Mouse (Mus musculus): ENCODE measurements around the gene Vamp2. TPM values are rescaled to one million over a fixed set of nuclear protein-coding genes. Genes with fewer than 3 reads are reported as not detected.

The Vamp2 gene
- polyA plus RNA-seq (2012; rRNA removed) (199 and 224 TPM in 2 replicates), polyA plus RNA-seq (2014; fragmentation: Nextera tagmentation; extraction: Ambion mirVana) (89.8 and 98.1 TPM in 2 replicates)

DNA sequence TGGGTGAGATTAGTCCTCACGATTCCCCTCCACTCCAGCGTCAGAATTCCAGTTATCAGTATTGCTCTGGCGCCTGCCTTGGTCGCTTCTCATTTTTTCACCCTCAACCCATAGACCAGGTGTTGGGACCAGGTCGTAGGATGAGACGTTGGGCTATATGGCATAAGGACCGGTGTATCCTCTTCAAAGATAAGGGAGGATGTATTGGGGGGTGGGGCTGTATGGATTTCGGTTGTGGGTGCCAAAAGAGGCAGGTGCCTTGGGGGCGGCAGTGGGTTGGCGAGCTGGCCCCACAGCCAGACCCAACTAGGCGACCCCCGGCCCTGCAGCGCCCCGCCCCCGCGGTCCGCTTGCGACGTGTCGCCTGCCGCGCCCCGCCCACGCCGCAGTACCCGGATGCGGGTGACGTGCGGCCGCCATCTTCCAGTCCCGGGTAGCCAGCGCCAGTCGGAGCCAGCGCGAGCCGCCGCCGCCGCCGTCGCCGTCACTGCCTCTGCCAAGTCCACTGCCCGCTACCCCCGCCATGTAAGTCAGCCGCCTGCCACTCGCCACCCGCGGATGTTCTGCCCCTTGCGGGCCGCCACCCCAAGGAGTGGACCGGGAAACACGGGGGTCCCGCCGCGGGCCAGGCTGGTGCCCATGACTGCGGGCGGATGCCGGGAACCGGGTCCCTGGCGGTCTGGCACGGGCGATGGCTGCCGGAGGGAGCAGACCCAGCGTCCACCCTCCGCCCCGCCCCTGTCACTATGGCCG lies at the start of gene Vamp2:
Gene Vamp2, plus strand, starts transcription at position 388 of the 753 bp plus-strand sequence.
- Histone ChIP-seq H3K4me2 (replicated peaks; ENCODE audit: low read depth, low read length, severe bottlenecking) (peak within 1 kb of the TSS; percentile 90), H3K27me3 (ENCODE audit: control insufficient read depth, insufficient read depth, low read length) (no peaks in the 10 kb centered on the region), H3K9ac (ENCODE audit: low read depth, low read length, severe bottlenecking) (peak within 1 kb of the TSS; percentile 99), H3K4me3 (replicated peaks; ENCODE audit: low read length) (peak within 1 kb of the TSS; percentile 99), H3K9me3 (ENCODE audit: control insufficient read depth, low read length) (no peaks in the 10 kb centered on the region), H3K27ac (replicated peaks; ENCODE audit: low read depth, low read length) (peak within 1 kb of the TSS; percentile 87), H3K4me1 (ENCODE audit: control insufficient read depth, insufficient read depth, low read length) (peaks cover 19% of the 10 kb centered on the region), H3K36me3 (ENCODE audit: control insufficient read depth, insufficient read depth, low read length) (peaks cover 35% of the 10 kb centered on the region)
- WGBS, result 1% methylated on average over 41 of the region's 67 CpGs
- 0 out of 2 replicates have a peak, but pooled peaks have one; percentile 8 for TF ChIP-seq POLR2A (IDR thresholded peaks at IDR 0.05; ENCODE audit: borderline replicate concordance, extremely low read depth, insufficient read depth, insufficient read length)
- DNase-seq (ENCODE audit: low spot score) (peak; percentile 86), ATAC-seq (ENCODE audit: low FRiP score, low read depth) (peak; percentile 90)

DNA sequence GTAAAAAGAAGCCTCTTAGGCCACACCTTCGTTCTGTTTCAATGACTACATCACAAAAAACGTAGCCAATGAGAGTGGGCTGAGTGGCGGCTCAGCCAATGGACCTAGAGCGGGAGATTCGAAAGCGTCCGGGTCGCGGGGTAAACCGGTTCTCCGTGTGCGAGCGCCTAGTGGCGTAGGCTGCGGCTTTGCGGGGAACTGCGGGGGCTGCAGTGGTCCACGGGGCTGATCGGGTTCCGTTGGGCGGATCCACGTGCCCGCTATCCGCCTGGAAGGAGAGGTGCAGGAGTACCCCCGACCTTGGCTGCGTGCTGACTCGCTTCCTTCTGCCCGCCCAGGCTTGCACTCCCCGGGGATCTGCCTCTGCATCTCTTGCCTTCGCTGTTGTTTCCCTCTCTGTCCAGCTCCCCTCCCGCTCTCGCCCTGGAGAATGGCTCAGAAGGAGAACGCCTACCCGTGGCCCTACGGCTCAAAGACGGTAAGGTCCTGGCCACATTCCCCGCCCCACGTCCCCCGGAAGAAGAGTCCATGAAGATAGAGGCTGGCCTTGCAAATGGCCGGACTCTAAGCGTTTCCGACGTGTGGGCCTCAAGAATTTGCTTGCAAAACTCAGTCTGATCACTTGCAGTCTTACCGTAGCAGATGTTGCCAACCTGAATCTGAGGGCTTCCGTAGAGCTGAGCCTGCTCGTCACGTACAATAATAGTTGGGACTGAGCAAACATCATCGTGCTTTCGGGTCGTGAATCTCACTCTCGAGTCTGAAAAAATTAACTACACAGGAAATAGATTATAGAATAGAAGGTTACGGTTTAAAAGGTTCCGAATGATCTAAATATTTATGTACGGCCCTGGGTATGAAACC lies 42.5 kb upstream of the Vamp2 start, which contains the start of gene Aurkb:
Gene Aurkb, plus strand, starts transcription at position 117 of the 864 bp plus-strand sequence.
- DNase-seq (ENCODE audit: low spot score), result peak; percentile 96
- no peak for TF ChIP-seq POLR2A (IDR thresholded peaks at IDR 0.05; ENCODE audit: borderline replicate concordance, extremely low read depth, insufficient read depth, insufficient read length)
- no peaks in the 10 kb centered on the region for H3K9me3 ChIP-seq (ENCODE audit: control insufficient read depth, low read length)
- peaks cover 14% of the 10 kb centered on the region; the same call in 1 of the 2 replicates for H3K4me1 ChIP-seq (ENCODE audit: control insufficient read depth, insufficient read depth, low read length)
- peak within 1 kb of the TSS; percentile 88 for H3K27ac ChIP-seq (replicated peaks; ENCODE audit: low read depth, low read length)
- peak within 1 kb of the TSS; percentile 81 for H3K4me2 ChIP-seq (replicated peaks; ENCODE audit: low read depth, low read length, severe bottlenecking)
- 1% methylated on average over 51 of the region's 54 CpGs for WGBS
- peak within 1 kb of the TSS; percentile 75 for H3K9ac ChIP-seq (ENCODE audit: low read depth, low read length, severe bottlenecking)
- peak; percentile 58 for ATAC-seq (ENCODE audit: low FRiP score, low read depth)
- H3K4me3 ChIP-seq (replicated peaks; ENCODE audit: low read length), result peak within 1 kb of the TSS; percentile 83
- no peaks in the 10 kb centered on the region for H3K27me3 ChIP-seq (ENCODE audit: control insufficient read depth, insufficient read depth, low read length)
- peaks cover 28% of the 10 kb centered on the region for H3K36me3 ChIP-seq (ENCODE audit: control insufficient read depth, insufficient read depth, low read length)

DNA sequence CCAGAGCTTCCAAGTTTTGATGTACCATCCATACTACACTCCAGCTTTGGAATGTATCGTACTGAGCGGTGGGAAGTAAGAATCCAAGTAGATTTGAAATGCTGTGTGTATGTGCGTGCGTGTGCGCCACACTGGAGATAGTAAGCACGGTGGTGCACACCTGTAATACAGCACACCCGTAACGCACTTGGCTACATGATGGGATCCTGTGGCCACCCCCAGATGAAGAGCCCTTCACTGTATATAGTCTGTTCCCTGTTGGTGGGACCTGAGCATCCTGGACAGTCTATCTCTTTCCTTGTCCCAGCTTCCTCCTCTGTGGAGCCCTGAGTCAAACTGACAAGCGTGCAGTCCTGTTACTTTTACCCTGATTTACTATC lies 41.9 kb upstream of the Vamp2 start:
- Histone ChIP-seq H3K9ac (ENCODE audit: low read depth, low read length, severe bottlenecking) (peak overlapping the region; percentile 75), H3K4me3 (replicated peaks; ENCODE audit: low read length) (peak overlapping the region; percentile 83), H3K4me2 (replicated peaks; ENCODE audit: low read depth, low read length, severe bottlenecking) (peak overlapping the region; percentile 81), H3K27me3 (ENCODE audit: control insufficient read depth, insufficient read depth, low read length) (no peaks in the 10 kb centered on the region), H3K36me3 (ENCODE audit: control insufficient read depth, insufficient read depth, low read length) (peaks cover 33% of the 10 kb centered on the region), H3K9me3 (ENCODE audit: control insufficient read depth, low read length) (no peaks in the 10 kb centered on the region), H3K4me1 (ENCODE audit: control insufficient read depth, insufficient read depth, low read length) (peaks cover 14% of the 10 kb centered on the region; the same call in 1 of the 2 replicates), H3K27ac (replicated peaks; ENCODE audit: low read depth, low read length) (no peak overlapping the region)
- DNase-seq (ENCODE audit: low spot score) (no peak), ATAC-seq (ENCODE audit: low FRiP score, low read depth) (no peak)
- WGBS, result 9% methylated on average over 9 of the region's 9 CpGs
- TF ChIP-seq POLR2A (IDR thresholded peaks at IDR 0.05; ENCODE audit: borderline replicate concordance, extremely low read depth, insufficient read depth, insufficient read length), result no peak

DNA sequence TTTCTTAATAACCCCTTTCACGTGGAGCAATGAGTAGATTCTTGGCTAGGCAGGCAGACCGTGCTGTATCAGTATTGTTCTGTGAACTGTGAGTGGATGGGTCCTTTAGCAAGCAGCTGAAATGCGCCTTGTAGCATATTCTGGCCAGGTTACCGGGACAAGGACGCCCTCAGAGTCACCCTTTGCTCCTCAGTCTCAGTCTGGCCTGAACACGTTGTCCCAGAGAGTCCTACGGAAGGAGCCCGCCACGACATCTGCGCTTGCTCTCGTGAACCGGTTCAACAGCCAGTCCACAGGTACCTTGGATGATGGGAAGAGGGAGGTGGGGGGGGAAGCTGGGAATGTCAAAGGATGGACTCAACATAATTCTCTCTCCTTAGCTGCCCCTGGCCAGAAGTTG lies 40.7 kb upstream of the Vamp2 start:
- Histone ChIP-seq H3K27ac (replicated peaks; ENCODE audit: low read depth, low read length) (no peak overlapping the region), H3K9me3 (ENCODE audit: control insufficient read depth, low read length) (no peaks in the 10 kb centered on the region), H3K9ac (ENCODE audit: low read depth, low read length, severe bottlenecking) (no peak overlapping the region), H3K4me1 (ENCODE audit: control insufficient read depth, insufficient read depth, low read length) (peaks cover 14% of the 10 kb centered on the region; the same call in 1 of the 2 replicates), H3K27me3 (ENCODE audit: control insufficient read depth, insufficient read depth, low read length) (no peaks in the 10 kb centered on the region), H3K4me2 (replicated peaks; ENCODE audit: low read depth, low read length, severe bottlenecking) (peak overlapping the region; percentile 81; the same call in 1 of the 2 replicates), H3K36me3 (ENCODE audit: control insufficient read depth, insufficient read depth, low read length) (peaks cover 38% of the 10 kb centered on the region), H3K4me3 (replicated peaks; ENCODE audit: low read length) (no peak overlapping the region)
- 92% methylated on average over 12 of the region's 12 CpGs for WGBS
- DNase-seq (ENCODE audit: low spot score) (no peak), ATAC-seq (ENCODE audit: low FRiP score, low read depth) (no peak)
- TF ChIP-seq POLR2A (IDR thresholded peaks at IDR 0.05; ENCODE audit: borderline replicate concordance, extremely low read depth, insufficient read depth, insufficient read length), result no peak

DNA sequence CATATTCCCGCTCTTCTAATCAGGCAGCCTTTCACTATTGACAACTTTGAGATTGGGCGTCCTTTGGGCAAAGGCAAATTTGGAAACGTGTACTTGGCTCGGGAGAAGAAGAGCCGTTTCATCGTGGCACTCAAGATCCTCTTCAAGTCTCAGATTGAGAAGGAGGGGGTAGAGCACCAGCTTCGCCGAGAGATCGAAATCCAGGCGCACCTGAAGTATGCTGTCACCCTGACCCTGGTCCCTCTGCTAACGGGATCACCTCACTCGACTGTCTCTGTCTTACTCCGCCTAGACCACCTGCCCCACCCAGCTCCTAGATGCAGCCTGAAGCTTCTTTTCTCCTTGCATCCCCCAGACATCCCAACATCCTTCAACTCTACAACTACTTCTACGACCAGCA lies 40.1 kb upstream of the Vamp2 start:
- Histone ChIP-seq H3K9ac (ENCODE audit: low read depth, low read length, severe bottlenecking) (no peak overlapping the region), H3K36me3 (ENCODE audit: control insufficient read depth, insufficient read depth, low read length) (peaks cover 39% of the 10 kb centered on the region), H3K27me3 (ENCODE audit: control insufficient read depth, insufficient read depth, low read length) (no peaks in the 10 kb centered on the region), H3K9me3 (ENCODE audit: control insufficient read depth, low read length) (no peaks in the 10 kb centered on the region), H3K4me1 (ENCODE audit: control insufficient read depth, insufficient read depth, low read length) (peaks cover 14% of the 10 kb centered on the region; the same call in 1 of the 2 replicates), H3K4me3 (replicated peaks; ENCODE audit: low read length) (no peak overlapping the region), H3K4me2 (replicated peaks; ENCODE audit: low read depth, low read length, severe bottlenecking) (no peak overlapping the region), H3K27ac (replicated peaks; ENCODE audit: low read depth, low read length) (no peak overlapping the region)
- TF ChIP-seq POLR2A (IDR thresholded peaks at IDR 0.05; ENCODE audit: borderline replicate concordance, extremely low read depth, insufficient read depth, insufficient read length), result no peak
- ATAC-seq (ENCODE audit: low FRiP score, low read depth), result no peak
- 95% methylated on average over 14 of the region's 14 CpGs for WGBS
- no peak for DNase-seq (ENCODE audit: low spot score)
